ENCODE assay signal across 19 mouse cellular contexts in genomic region chr2:11174101-11174500, GRCm38 (mm10). TPM values are rescaled to one million over a fixed set of nuclear protein-coding genes. Genes with fewer than 3 reads are reported as not detected.
DNase-seq lines count a peak whose midpoint lies in the region; ATAC-seq and TF ChIP-seq lines count a peak whose summit lies in the region.
"Had no signal": no experiment of that assay in that cellular context is flagged by ENCODE, and none has a peak within 500 bp of the region (broad histone marks: within the 10 kb centered on the region; RNA-seq: fewer than 3 reads in every experiment).

No protein-coding gene starts in this region.

- intact Hi-C loops in gastrocnemius, adult 2 months (cut with DNase I), result loop anchor here (5.0 to 10.0 kb wide), 5 partner anchors 42 to 351 kb away; no protein-coding TSS in a partner anchor

- no peaks in the 10 kb centered on the region for H3K36me3 ChIP-seq in spleen, adult 2 months (ENCODE audit: control insufficient read depth, insufficient read depth, low read length)
- no peaks in the 10 kb centered on the region for H3K36me3 ChIP-seq in hindbrain, postnatal 0 days (ENCODE audit: insufficient read depth, low read length)
- H3K36me3 ChIP-seq: embryonic facial prominence, embryonic 15.5 days; forebrain, embryonic 10.5 days; G1E; heart, embryonic 12.5 days; intestine, embryonic 15.5 days; kidney, embryonic 15.5 days had no signal

- H3K9ac ChIP-seq in hindbrain, postnatal 0 days (replicated peaks; ENCODE audit: low read length), result no peak overlapping the region
- H3K9ac ChIP-seq: embryonic facial prominence, embryonic 15.5 days; heart, embryonic 12.5 days; intestine, embryonic 15.5 days; kidney, embryonic 15.5 days; liver, embryonic 14.5 days had no signal

- DNase-seq in layer of hippocampus, adult 2 months (ENCODE audit: low spot score in 2 of 2), result no peak
- no peak for DNase-seq in layer of hippocampus, adult 11-12 months (ENCODE audit: low spot score)
- DNase-seq in spleen, adult 2 months (ENCODE audit: low read depth in 1 of 2, low spot score in 2 of 2), result no peak
- DNase-seq in spleen, postnatal 10 days (ENCODE audit: low spot score in 2 of 2), result no peak
- DNase-seq in gastrocnemius, adult 2 months, result peak; percentile 80
- DNase-seq in hindbrain, postnatal 0 days (ENCODE audit: low spot score), result peak; percentile 20
- DNase-seq in testis, postnatal 10 days (ENCODE audit: low spot score), result no peak
- no peak for DNase-seq in cerebellum, adult 18-20 months
- DNase-seq: adrenal gland, postnatal 36 days; cerebellum, adult 9-10 months; embryo, embryonic 11 days had no signal

- no peak for TF ChIP-seq CTCF in layer of hippocampus, adult 2 months (conservative IDR thresholded peaks at IDR 0.05)
- no peak for TF ChIP-seq CTCF in spleen, adult 2 months (IDR thresholded peaks at IDR 0.05; ENCODE audit: extremely low read depth, insufficient read depth, insufficient read length, insufficient replicate concordance)
- TF ChIP-seq CTCF in gastrocnemius, adult 2 months (IDR thresholded peaks at IDR 0.05), result no peak
- TF ChIP-seq CTCF in hindbrain, postnatal 0 days (IDR thresholded peaks at IDR 0.05; ENCODE audit: low read depth), result no peak

- 64% methylated on average over 4 of the region's 4 CpGs for WGBS in spleen, adult 2 months
- 49% methylated on average over 4 of the region's 4 CpGs for WGBS in hindbrain, postnatal 0 days

- no peak overlapping the region for H3K4me3 ChIP-seq in layer of hippocampus, adult 2 months
- H3K4me3 ChIP-seq in spleen, adult 2 months (ENCODE audit: extremely low read depth, insufficient read depth, insufficient read length), result peak overlapping the region; percentile 46; the same call in 1 of the 2 replicates
- H3K4me3 ChIP-seq in gastrocnemius, adult 2 months, result peak overlapping the region; percentile 84
- H3K4me3 ChIP-seq in hindbrain, postnatal 0 days (ENCODE audit: low read length), result no peak overlapping the region
- H3K4me3 ChIP-seq: embryonic facial prominence, embryonic 15.5 days; heart, embryonic 12.5 days; intestine, embryonic 15.5 days; kidney, embryonic 15.5 days; myocyte had no signal

- no peaks in the 10 kb centered on the region for H3K9me3 ChIP-seq in hindbrain, postnatal 0 days (ENCODE audit: low read length)
- H3K9me3 ChIP-seq: embryonic facial prominence, embryonic 15.5 days; forebrain, embryonic 10.5 days; G1E; heart, embryonic 12.5 days; intestine, embryonic 15.5 days; kidney, embryonic 15.5 days had no signal

- no peak for ATAC-seq in hindbrain, postnatal 0 days
- ATAC-seq: intestine, embryonic 15.5 days had no signal

- H3K27ac ChIP-seq in layer of hippocampus, adult 2 months, result 0 out of 2 replicates have a peak overlapping the region, but pooled peaks have one; percentile 0
- peak overlapping the region; percentile 100 for H3K27ac ChIP-seq in spleen, adult 2 months (ENCODE audit: insufficient read depth, low read length)
- peak overlapping the region; percentile 96 for H3K27ac ChIP-seq in gastrocnemius, adult 2 months
- H3K27ac ChIP-seq in hindbrain, postnatal 0 days, result peak overlapping the region; percentile 33; the same call in 1 of the 2 replicates
- H3K27ac ChIP-seq: embryonic facial prominence, embryonic 15.5 days; forebrain, embryonic 10.5 days; intestine, embryonic 15.5 days; kidney, embryonic 15.5 days; liver, embryonic 14.5 days had no signal

- no peaks in the 10 kb centered on the region for H3K27me3 ChIP-seq in spleen, adult 2 months (ENCODE audit: control insufficient read depth, insufficient read depth, low read length)
- no peaks in the 10 kb centered on the region for H3K27me3 ChIP-seq in hindbrain, postnatal 0 days (ENCODE audit: insufficient read depth, low read length)
- H3K27me3 ChIP-seq: intestine, embryonic 15.5 days had no signal

- no peak for TF ChIP-seq POLR2A in spleen, adult 2 months (IDR thresholded peaks at IDR 0.05; ENCODE audit: low read depth, low read length)

- H3K4me1 ChIP-seq in spleen, adult 2 months (ENCODE audit: control insufficient read depth, insufficient read depth, insufficient read length), result peaks cover 7% of the 10 kb centered on the region
- H3K4me1 ChIP-seq in hindbrain, postnatal 0 days (ENCODE audit: insufficient read depth, low read length), result no peaks in the 10 kb centered on the region
- H3K4me1 ChIP-seq: embryonic facial prominence, embryonic 15.5 days; heart, embryonic 12.5 days; intestine, embryonic 15.5 days had no signal

- peak overlapping the region; percentile 74; the same call in 1 of the 2 replicates for H3K4me2 ChIP-seq in hindbrain, postnatal 0 days (ENCODE audit: low read depth, low read length)
- H3K4me2 ChIP-seq: heart, embryonic 12.5 days; intestine, embryonic 15.5 days had no signal

RNA-seq across cellular contexts. Expression of gene Prkcq, which starts 2.2 kb away (rescaled TPM):
- total RNA-seq in layer of hippocampus, adult 2 months (2021), result 1 to 10 TPM; 7.4 to 8.9 TPM
- polyA plus RNA-seq in spleen, adult 2 months (2012; rRNA removed), result 9.3 and 11.2 TPM in 2 replicates
- total RNA-seq in gastrocnemius, adult 2 months (2021), result 10 to 100 TPM; 75.5 to 85.1 TPM
- total RNA-seq in hindbrain, postnatal 0 days (2014; rRNA removed), result 12.9 and 13.5 TPM in 2 replicates
- 14.8 and 18.1 TPM in 2 replicates for polyA plus RNA-seq in hindbrain, postnatal 0 days (2015; fragmentation: Nextera tagmentation; extraction: Ambion mirVana)
- polyA plus RNA-seq: G1E had no signal

Comparison
In these comparisons a context has a peak if more than half of its experiments do, and no peak if none do; other contexts are left out.
1. DNase-seq: peak in gastrocnemius, adult 2 months (single experiment) and hindbrain, postnatal 0 days (single experiment); none in layer of hippocampus, adult 2 months (0 of 2), layer of hippocampus, adult 11-12 months (single experiment), spleen, adult 2 months (0 of 2), spleen, postnatal 10 days (0 of 2), testis, postnatal 10 days (single experiment) and cerebellum, adult 18-20 months (0 of 2).
2. H3K27ac ChIP-seq: peak in every context shown above with its lines; median percentile 100 in spleen, adult 2 months; 96 in gastrocnemius, adult 2 months; 33 in hindbrain, postnatal 0 days; 0 in layer of hippocampus, adult 2 months.
3. H3K4me3 ChIP-seq: peak in spleen, adult 2 months (single experiment) and gastrocnemius, adult 2 months (single experiment); none in layer of hippocampus, adult 2 months (single experiment) and hindbrain, postnatal 0 days (single experiment).